Mouse (Mus musculus): ENCODE measurements around the gene Pml.

Pml gene

GRCm38 (mm10) chr9:58249592-58250192 lies at the start of gene Pml:
Gene Pml, minus strand, starts transcription at chr9:58249786.
- peak; percentile 81 for DNase-seq (ENCODE audit: low spot score)

- no peak for DNase-seq (ENCODE audit: low spot score)
These were observed 48.4 kb upstream of the Pml start for GRCm38 (mm10) chr9:58297961-58298477.

DNA sequence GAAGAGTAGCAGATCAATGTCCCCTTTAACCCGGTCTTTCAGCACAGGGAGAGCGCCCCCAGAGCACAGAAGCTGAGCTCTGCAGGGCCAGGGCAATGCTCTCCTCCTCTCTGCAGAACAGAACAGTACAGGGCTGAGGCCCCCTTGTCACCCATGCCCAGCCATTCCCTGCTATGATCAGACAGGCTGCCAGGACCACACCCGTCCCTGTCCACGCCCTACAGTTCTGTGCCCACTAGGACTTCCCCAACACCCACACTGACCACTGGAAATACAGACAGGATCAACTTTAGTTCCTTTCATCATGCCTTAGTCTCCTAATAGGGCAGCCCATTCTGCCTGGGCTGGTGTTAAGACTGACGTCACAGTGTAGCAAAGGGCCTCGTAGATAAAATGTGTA lies 47.5 kb upstream of the Pml start:
- DNase-seq (ENCODE audit: low spot score) = no peak

GRCm38 (mm10) chr9:58295766-58296361 lies 46.3 kb upstream of the Pml start:
- peak; percentile 70 for DNase-seq (ENCODE audit: low spot score)

- no peak for DNase-seq (ENCODE audit: low spot score)
These were observed 45.8 kb upstream of the Pml start for GRCm38 (mm10) chr9:58295345-58295744.

DNA sequence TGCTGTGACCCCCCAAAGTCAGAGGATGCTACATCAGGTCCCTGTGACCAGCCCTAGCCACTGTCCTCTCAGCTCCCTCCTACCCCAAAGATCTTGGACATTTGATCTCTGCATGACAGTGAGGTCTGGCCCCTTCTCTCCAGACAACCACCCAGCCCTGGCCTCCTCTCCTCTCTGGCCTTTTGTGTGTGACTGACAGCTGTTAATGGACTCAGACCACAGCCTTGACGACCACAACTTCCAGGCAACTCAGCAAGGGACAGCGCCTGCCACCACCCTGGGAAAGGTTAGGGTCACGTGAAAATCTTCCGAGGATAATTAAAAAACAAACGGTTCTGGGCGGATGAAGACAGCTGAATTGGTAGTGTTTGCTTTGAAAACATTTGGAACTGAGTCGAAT lies 44.9 kb upstream of the Pml start:
- no peak for DNase-seq (ENCODE audit: low spot score)

DNA sequence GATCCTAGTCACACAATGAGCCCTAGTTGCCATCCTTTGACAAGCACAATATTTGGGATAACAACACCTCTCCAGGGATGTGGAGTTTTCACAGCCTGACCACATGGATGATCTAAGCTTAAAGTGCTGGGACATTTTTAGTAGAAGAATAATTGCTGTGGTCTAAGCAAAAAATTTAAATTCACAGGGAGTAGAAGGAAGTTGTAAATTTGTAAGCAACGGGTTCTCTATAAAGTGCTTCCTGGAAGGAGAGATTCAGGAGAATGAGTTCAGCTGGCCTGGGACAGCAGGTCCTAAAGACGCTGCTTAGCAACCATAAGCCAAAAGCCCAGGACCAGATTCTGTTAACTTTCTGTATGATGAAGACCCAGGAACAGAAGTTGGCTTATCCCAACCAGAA lies 40.3 kb upstream of the Pml start:
- no peak for DNase-seq (ENCODE audit: low spot score)

GRCm38 (mm10) chr9:58289090-58289489 lies 39.5 kb upstream of the Pml start:
- DNase-seq (ENCODE audit: low spot score) = no peak

GRCm38 (mm10) chr9:58283431-58283830 lies 33.8 kb upstream of the Pml start:
- DNase-seq (ENCODE audit: low spot score) = no peak

DNA sequence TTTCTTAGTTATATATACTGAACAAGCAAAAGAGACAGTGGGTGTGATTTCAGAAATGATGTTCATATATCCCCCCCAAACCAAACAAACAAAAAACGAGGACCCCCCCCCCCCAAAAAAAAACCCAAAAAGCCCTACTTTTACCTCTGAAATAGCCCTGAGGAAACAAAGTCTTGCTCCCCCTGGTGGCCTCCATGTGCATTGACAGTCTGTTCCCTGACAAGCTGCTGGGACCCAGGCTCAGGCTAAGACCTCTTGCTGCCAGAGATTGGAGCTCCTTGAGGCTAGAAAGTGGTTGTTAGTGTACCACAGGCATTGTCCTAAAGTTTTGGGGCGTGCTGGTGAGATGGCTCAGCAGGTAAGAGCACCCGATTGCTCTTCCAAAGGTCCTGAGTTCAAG lies 32.0 kb upstream of the Pml start:
- peak; percentile 69 for DNase-seq (ENCODE audit: low spot score)

DNA sequence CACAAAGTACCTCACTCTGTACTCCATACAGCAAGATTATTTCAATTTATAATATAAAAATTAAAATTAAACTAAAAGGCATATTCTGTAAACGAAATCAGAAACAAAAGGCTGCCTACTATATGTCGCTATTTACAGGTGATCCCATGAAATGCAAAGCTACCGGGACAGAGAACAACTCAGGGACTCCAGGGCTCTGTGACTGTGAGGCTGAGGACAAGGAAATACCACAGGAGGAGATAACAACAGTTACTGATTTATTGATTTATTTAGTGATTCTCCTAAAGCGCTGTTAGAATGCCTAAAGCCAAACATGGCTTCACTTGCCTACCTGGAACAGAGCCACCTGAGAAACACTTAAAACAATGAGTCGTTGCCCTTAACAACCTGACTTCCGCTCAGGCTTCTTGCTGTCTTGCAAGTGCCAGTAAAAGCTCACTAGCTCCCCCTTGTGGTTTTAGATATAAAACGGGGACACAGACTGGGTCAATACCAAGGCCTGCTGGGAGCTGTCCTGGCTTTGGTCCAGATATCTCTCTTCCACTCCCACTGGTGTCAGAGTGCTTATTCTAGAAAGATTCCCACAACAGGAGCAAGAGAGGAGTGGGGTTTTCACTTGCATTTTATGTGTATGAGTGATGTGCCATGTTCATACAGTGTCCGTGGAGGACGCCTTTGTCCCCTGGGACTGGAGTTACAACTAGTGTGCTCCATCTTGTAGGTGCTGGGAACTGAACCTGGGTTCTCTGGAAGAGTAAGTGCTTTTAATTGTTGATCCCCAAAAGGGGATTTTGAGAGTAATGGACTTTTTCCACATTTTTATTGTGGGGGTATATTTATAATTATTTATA lies 30.9 kb upstream of the Pml start:
- DNase-seq (ENCODE audit: low spot score) = peak; percentile 61

- DNase-seq (ENCODE audit: low spot score) = no peak
These were observed 30.2 kb upstream of the Pml start for GRCm38 (mm10) chr9:58279780-58280179.

- no peak for DNase-seq (ENCODE audit: low spot score)
These were observed 29.5 kb upstream of the Pml start for GRCm38 (mm10) chr9:58278821-58279723.

DNA sequence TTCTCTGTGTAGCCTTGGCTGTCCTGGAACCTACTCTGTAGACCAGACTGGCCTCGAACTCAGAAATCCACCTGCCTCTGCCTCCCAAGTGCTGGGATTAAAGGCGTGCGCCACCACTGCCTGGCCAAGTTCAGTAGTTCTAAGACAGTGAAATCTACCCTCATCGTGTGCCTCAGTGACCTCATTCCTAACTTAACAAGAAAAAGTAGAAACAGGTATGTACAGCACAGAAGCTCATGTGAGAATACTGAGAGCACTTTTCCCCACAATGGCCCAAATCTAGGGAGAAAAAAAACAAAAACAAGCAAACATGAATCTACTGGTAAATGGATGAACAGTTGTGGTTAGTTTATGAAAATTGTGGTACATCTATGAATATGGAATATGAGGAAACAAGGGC lies 28.7 kb upstream of the Pml start:
- no peak for DNase-seq (ENCODE audit: low spot score)

- no peak for DNase-seq (ENCODE audit: low spot score)
These were observed 26.8 kb upstream of the Pml start for GRCm38 (mm10) chr9:58276346-58276745.

GRCm38 (mm10) chr9:58275797-58276196 lies 26.2 kb upstream of the Pml start:
- DNase-seq (ENCODE audit: low spot score) = no peak

DNA sequence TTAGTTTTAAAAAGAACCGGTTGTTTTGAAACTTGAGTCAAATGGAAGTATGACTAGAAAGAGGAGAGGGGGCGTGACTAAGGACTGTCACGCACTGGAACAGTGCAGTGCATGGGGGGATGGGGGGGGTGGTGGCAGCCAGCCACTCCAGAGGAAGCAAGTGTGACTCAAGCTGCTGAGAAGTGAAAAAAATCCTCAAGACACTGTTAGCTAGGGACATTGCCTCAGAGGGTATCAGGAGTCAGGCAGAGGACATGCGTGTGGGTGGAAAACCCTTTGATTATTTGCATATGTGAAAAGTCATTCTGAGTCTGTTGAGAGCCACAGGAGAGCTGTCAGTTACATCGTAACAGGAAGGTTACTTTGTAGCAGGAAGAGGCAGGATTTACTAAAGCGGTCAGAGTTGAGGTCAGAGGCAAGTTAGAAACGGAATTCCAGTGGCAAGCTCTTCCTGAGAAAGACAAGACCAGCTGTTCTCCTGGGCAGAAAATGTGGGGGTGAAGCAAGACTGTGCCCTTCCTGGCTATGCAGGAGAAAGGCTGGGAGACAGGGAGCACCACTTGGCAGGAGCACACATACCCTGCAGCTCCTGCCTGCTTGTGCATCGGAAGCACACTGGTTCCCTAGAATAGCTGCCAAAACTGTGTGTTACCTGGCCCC lies 25.7 kb upstream of the Pml start:
- no peak for DNase-seq (ENCODE audit: low spot score)

DNA sequence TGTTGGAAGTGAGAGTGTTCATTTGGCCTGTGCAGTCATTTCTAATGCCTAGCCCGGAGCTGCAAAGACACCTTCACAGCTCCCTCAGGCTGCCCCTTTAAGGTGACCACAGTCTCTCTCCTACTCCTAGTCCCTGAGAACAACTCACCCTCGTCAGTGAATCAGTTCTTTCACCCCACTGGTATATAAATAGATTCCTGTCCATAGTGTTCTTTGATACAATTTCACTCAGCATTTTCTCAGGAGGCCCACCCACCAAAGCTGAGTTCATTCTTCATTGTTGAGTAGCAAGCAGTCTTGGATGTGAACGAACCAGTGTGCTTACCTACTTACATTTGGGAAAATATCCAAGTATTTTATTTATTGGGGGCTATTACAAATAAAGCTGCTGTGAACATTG lies 25.0 kb upstream of the Pml start:
- no peak for DNase-seq (ENCODE audit: low spot score)

GRCm38 (mm10) chr9:58274101-58274604 lies 24.6 kb upstream of the Pml start:
- no peak for DNase-seq (ENCODE audit: low spot score)

- DNase-seq (ENCODE audit: low spot score) = no peak
These were observed 23.3 kb upstream of the Pml start for GRCm38 (mm10) chr9:58272855-58273254.

DNA sequence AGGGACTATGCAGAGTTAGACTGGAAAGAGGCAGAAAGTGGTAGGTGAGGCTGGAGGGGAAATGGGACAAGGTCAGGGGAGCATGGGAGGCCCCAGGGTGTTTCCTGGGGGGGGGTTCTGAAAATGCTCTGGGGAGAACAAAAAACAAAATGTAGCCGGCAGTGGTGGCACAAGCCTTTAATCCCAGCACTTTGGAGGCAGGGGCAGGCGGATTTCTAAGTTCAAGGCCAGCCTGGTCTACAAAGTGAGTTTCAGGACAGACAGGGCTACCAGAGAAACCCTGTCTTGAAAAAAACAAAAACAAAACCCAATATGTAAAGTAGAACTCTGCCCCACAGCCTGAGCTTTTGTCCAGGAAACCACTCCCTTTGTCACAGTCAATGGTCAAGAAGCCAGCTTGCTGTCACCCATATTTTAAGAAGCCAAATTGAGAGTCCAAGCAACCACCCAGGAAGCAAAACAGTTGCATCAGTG lies 22.5 kb upstream of the Pml start:
- no peak for DNase-seq (ENCODE audit: low spot score)

Data from testis, postnatal 10 days (tissue).